Mouse (Mus musculus) erythroblast, embryonic 14.5 days (primary cell): ENCODE data around the gene Xylt1.

ENCODE experiments used
- GATA1 ChIP-seq: IDR thresholded peaks from 2 replicates; pipeline ENCODE4 v1.6.1; 2012; ENCODE audit warnings: low read length, inconsistent platforms, mixed read lengths
- TAL1 ChIP-seq: IDR thresholded peaks from 3 replicates; pipeline ENCODE4 v1.6.1; 2012; ENCODE audit warnings: low read length, inconsistent platforms, mixed read lengths

GRCm38 (mm10) chr7:117429483-117429882, 48.7 kb downstream of the Xylt1 start:
- TF ChIP-seq GATA1 (no peak), TAL1 (no peak)
